ENCODE assay signal across 19 mouse cellular contexts in the genomic region with DNA sequence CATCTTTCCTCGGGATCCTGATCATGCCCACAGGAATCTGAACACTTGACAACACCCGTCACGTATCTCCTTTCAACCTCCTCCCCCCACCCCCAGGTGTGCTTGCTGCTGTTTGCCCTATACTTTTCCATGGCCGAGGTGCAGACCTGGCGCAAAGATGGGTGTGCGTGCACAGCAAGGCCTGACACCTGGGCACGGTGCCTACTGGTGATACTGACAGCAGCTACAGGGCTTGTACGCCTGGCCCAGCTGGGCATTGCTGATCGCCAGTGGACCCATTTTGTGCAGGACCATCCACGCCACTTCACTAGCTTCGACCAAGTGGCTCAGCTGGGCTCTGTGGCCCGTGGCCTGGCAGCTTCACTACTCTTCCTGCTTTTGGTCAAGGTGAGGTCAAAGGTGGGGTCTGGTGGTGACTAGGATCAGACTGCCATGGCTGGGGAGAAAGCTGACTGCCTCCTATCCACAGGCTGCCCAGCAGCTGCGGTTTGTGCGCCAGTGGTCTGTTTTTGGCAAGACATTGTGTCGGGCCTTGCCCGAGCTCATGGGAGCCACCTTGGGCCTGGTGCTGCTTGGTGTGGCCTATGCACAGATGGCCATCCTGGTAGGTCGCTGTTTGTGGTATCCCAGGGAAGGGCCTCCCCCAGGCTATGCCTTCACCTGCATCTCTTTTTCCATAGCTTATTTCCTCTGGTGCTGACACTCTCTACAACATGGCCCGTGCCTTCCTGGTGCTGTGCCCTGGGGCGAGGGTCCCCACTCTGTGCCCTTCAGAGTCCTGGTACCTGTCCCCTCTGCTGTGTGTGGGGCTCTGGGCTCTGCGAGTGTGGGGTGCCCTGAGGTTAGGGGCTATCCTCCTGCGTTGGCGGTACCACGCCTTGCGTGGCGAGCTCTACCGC. TPM values are rescaled to one million over a fixed set of nuclear protein-coding genes. Genes with fewer than 3 reads are reported as not detected.
DNase-seq lines count a peak whose midpoint lies in the region; ATAC-seq and TF ChIP-seq lines count a peak whose summit lies in the region.
"Had no signal": no experiment of that assay in that cellular context is flagged by ENCODE, and none has a peak within 500 bp of the region (broad histone marks: within the 10 kb centered on the region; RNA-seq: fewer than 3 reads in every experiment).

No protein-coding gene starts in this region.

- TF ChIP-seq CTCF in cerebellum, adult 2 months (IDR thresholded peaks at IDR 0.05; ENCODE audit: borderline replicate concordance, insufficient read depth, low read depth, low read length), result no peak

- no peak overlapping the region for H3K27ac ChIP-seq in forebrain, embryonic 15.5 days (replicated peaks)
- no peak overlapping the region for H3K27ac ChIP-seq in forebrain, embryonic 14.5 days (ENCODE audit: low read depth, low read length)
- H3K27ac ChIP-seq in liver, embryonic 11.5 days (ENCODE audit: low read depth, low read length), result no peak overlapping the region
- no peak overlapping the region for H3K27ac ChIP-seq in liver, embryonic 12.5 days
- peak overlapping the region; percentile 67 for H3K27ac ChIP-seq in cerebellum, adult 2 months (ENCODE audit: insufficient read depth, low read length)
- H3K27ac ChIP-seq: hindbrain, embryonic 10.5 days; intestine, embryonic 15.5 days; limb, embryonic 10.5 days; liver, embryonic 13.5 days; stomach, embryonic 15.5 days had no signal

- H3K9ac ChIP-seq in forebrain, embryonic 15.5 days (replicated peaks), result no peak overlapping the region
- H3K9ac ChIP-seq in forebrain, embryonic 14.5 days (ENCODE audit: low read length), result no peak overlapping the region
- H3K9ac ChIP-seq in liver, embryonic 11.5 days (ENCODE audit: low read depth, low read length), result no peak overlapping the region
- H3K9ac ChIP-seq in liver, embryonic 12.5 days, result no peak overlapping the region
- H3K9ac ChIP-seq: forebrain, postnatal 0 days; intestine, embryonic 15.5 days; liver, embryonic 13.5 days; stomach, embryonic 15.5 days had no signal

- H3K27me3 ChIP-seq in forebrain, embryonic 15.5 days, result no peaks in the 10 kb centered on the region
- no peaks in the 10 kb centered on the region for H3K27me3 ChIP-seq in forebrain, embryonic 14.5 days (replicated peaks; ENCODE audit: control insufficient read depth, insufficient read depth, low read length)
- no peaks in the 10 kb centered on the region for H3K27me3 ChIP-seq in liver, embryonic 11.5 days (replicated peaks; ENCODE audit: control insufficient read depth, insufficient read depth, low read length)
- no peaks in the 10 kb centered on the region for H3K27me3 ChIP-seq in liver, embryonic 12.5 days (replicated peaks)
- H3K27me3 ChIP-seq in cerebellum, adult 2 months (ENCODE audit: control insufficient read depth, insufficient read depth, low read length), result no peaks in the 10 kb centered on the region
- H3K27me3 ChIP-seq: intestine, embryonic 15.5 days; liver, embryonic 13.5 days; Patski; stomach, embryonic 15.5 days had no signal

- peaks cover 92% of the 10 kb centered on the region for H3K36me3 ChIP-seq in forebrain, embryonic 15.5 days
- peaks cover 97% of the 10 kb centered on the region for H3K36me3 ChIP-seq in forebrain, embryonic 14.5 days (ENCODE audit: control insufficient read depth, insufficient read depth, low read length)
- peaks cover 40% of the 10 kb centered on the region for H3K36me3 ChIP-seq in liver, embryonic 11.5 days (ENCODE audit: control insufficient read depth, insufficient read depth, low read length)
- peaks cover 91% of the 10 kb centered on the region for H3K36me3 ChIP-seq in liver, embryonic 12.5 days

- no peak overlapping the region for H3K4me3 ChIP-seq in forebrain, embryonic 15.5 days
- no peak overlapping the region for H3K4me3 ChIP-seq in forebrain, embryonic 14.5 days (ENCODE audit: low read depth, low read length)
- no peak overlapping the region for H3K4me3 ChIP-seq in liver, embryonic 11.5 days (ENCODE audit: low read depth, low read length)
- H3K4me3 ChIP-seq in liver, embryonic 12.5 days, result no peak overlapping the region
- H3K4me3 ChIP-seq in cerebellum, adult 2 months (replicated peaks; ENCODE audit: insufficient read depth, low read depth, low read length), result no peak overlapping the region
- H3K4me3 ChIP-seq: hindbrain, embryonic 10.5 days; intestine, embryonic 15.5 days; limb, embryonic 10.5 days; liver, embryonic 13.5 days; stomach, embryonic 15.5 days had no signal

- no peaks in the 10 kb centered on the region for H3K4me1 ChIP-seq in forebrain, embryonic 15.5 days
- H3K4me1 ChIP-seq in forebrain, embryonic 14.5 days (ENCODE audit: control insufficient read depth, insufficient read depth, low read length), result no peaks in the 10 kb centered on the region
- no peaks in the 10 kb centered on the region for H3K4me1 ChIP-seq in liver, embryonic 11.5 days (replicated peaks; ENCODE audit: control insufficient read depth, insufficient read depth, low read length)
- H3K4me1 ChIP-seq in liver, embryonic 12.5 days, result no peaks in the 10 kb centered on the region
- H3K4me1 ChIP-seq in cerebellum, adult 2 months (ENCODE audit: control insufficient read depth, insufficient read depth, low read length), result peaks cover 65% of the 10 kb centered on the region
- H3K4me1 ChIP-seq: hindbrain, embryonic 10.5 days; intestine, embryonic 15.5 days; limb, embryonic 10.5 days; liver, embryonic 13.5 days; stomach, embryonic 15.5 days had no signal

- DNase-seq in forebrain, embryonic 14.5 days (ENCODE audit: low spot score), result no peak
- no peak for DNase-seq in liver, embryonic 11.5 days (ENCODE audit: low spot score)
- DNase-seq in cerebellum, adult 2 months, result peak; percentile 48 to 51
- peak; percentile 52 for DNase-seq in testis, postnatal 10 days (ENCODE audit: low spot score)
- no peak for DNase-seq in thymus, postnatal 36 days
- DNase-seq: B cell, adult 2 months; embryo, embryonic 11 days; forebrain, postnatal 0 days; liver, embryonic 13.5 days; spleen, adult 18-20 months; thymus, postnatal 14 days had no signal

- TF ChIP-seq POLR2A in cerebellum, adult 2 months (IDR thresholded peaks at IDR 0.05; ENCODE audit: borderline replicate concordance, insufficient read depth, low read length), result no peak

- H3K9me3 ChIP-seq in forebrain, embryonic 15.5 days, result no peaks in the 10 kb centered on the region
- H3K9me3 ChIP-seq in forebrain, embryonic 14.5 days (replicated peaks; ENCODE audit: control insufficient read depth, low read length), result no peaks in the 10 kb centered on the region
- no peaks in the 10 kb centered on the region for H3K9me3 ChIP-seq in liver, embryonic 11.5 days (ENCODE audit: control insufficient read depth, low read length)
- H3K9me3 ChIP-seq in liver, embryonic 12.5 days (replicated peaks), result no peaks in the 10 kb centered on the region
- H3K9me3 ChIP-seq: hindbrain, embryonic 10.5 days; intestine, embryonic 15.5 days; limb, embryonic 10.5 days; liver, embryonic 13.5 days; stomach, embryonic 15.5 days had no signal

- H3K4me2 ChIP-seq in forebrain, embryonic 15.5 days (replicated peaks), result no peak overlapping the region
- no peak overlapping the region for H3K4me2 ChIP-seq in forebrain, embryonic 14.5 days (ENCODE audit: low read length)
- H3K4me2 ChIP-seq in liver, embryonic 11.5 days, result no peak overlapping the region
- H3K4me2 ChIP-seq in liver, embryonic 12.5 days, result no peak overlapping the region
- H3K4me2 ChIP-seq: intestine, embryonic 15.5 days; liver, embryonic 13.5 days; stomach, embryonic 15.5 days had no signal

- ATAC-seq in forebrain, embryonic 15.5 days (replicated peaks), result 0 out of 2 replicates have a peak, but pooled peaks have one; percentile 36
- no peak for ATAC-seq in forebrain, embryonic 14.5 days
- ATAC-seq in liver, embryonic 11.5 days (replicated peaks; ENCODE audit: low FRiP score), result 0 out of 2 replicates have a peak, but pooled peaks have one; percentile 4
- ATAC-seq in liver, embryonic 12.5 days, result no peak
- ATAC-seq: midbrain, embryonic 16.5 days; Patski had no signal

- WGBS in forebrain, embryonic 15.5 days, result 93% methylated on average over 26 of the region's 26 CpGs
- WGBS in forebrain, embryonic 14.5 days, result 94% methylated on average over 26 of the region's 26 CpGs
- WGBS in liver, embryonic 11.5 days, result 90% methylated on average over 26 of the region's 26 CpGs
- 86% methylated on average over 26 of the region's 26 CpGs for WGBS in liver, embryonic 12.5 days (ENCODE audit: insufficient replicate concordance)
- WGBS in cerebellum, adult 2 months, result 66% methylated on average over 26 of the region's 26 CpGs

RNA-seq across cellular contexts. Expression of a gene that starts 38.2 kb away (rescaled TPM):
- polyA plus RNA-seq in forebrain, embryonic 15.5 days (2015; fragmentation: Nextera tagmentation; extraction: Ambion mirVana), result 68.7 and 75.6 TPM in 2 replicates
- 59.8 and 66.4 TPM in 2 replicates for polyA plus RNA-seq in forebrain, embryonic 14.5 days (2014; fragmentation: Nextera tagmentation; extraction: Ambion mirVana)
- polyA plus RNA-seq in liver, embryonic 11.5 days (2014; fragmentation: Nextera tagmentation; extraction: Ambion mirVana), result 53.5 and 55.2 TPM in 2 replicates
- polyA plus RNA-seq in liver, embryonic 12.5 days (2016; fragmentation: Nextera tagmentation; extraction: Ambion mirVana), result 30.8 and 35.0 TPM in 2 replicates
- 168 and 194 TPM in 2 replicates for polyA plus RNA-seq in cerebellum, adult 2 months (2012; rRNA removed)

RNA-seq across cellular contexts. Expression of a gene that starts 38.2 kb away (rescaled TPM):
- polyA plus RNA-seq in forebrain, embryonic 15.5 days (2015; fragmentation: Nextera tagmentation; extraction: Ambion mirVana), result 12.5 and 12.7 TPM in 2 replicates
- 10.0 and 12.3 TPM in 2 replicates for polyA plus RNA-seq in forebrain, embryonic 14.5 days (2014; fragmentation: Nextera tagmentation; extraction: Ambion mirVana)
- 21.0 and 23.7 TPM in 2 replicates for polyA plus RNA-seq in liver, embryonic 11.5 days (2014; fragmentation: Nextera tagmentation; extraction: Ambion mirVana)
- polyA plus RNA-seq in liver, embryonic 12.5 days (2016; fragmentation: Nextera tagmentation; extraction: Ambion mirVana), result 11.3 and 12.4 TPM in 2 replicates
- polyA plus RNA-seq in cerebellum, adult 2 months (2012; rRNA removed), result 9.0 TPM in 2 replicates

RNA-seq across cellular contexts. Expression of a gene that starts 44.6 kb away (rescaled TPM):
- polyA plus RNA-seq in forebrain, embryonic 15.5 days (2015; fragmentation: Nextera tagmentation; extraction: Ambion mirVana), result 17.1 and 22.9 TPM in 2 replicates
- 12.9 and 16.7 TPM in 2 replicates for polyA plus RNA-seq in forebrain, embryonic 14.5 days (2014; fragmentation: Nextera tagmentation; extraction: Ambion mirVana)
- polyA plus RNA-seq in liver, embryonic 11.5 days (2014; fragmentation: Nextera tagmentation; extraction: Ambion mirVana), result 8.7 and 12.2 TPM in 2 replicates
- 6.0 and 6.5 TPM in 2 replicates for polyA plus RNA-seq in liver, embryonic 12.5 days (2016; fragmentation: Nextera tagmentation; extraction: Ambion mirVana)
- polyA plus RNA-seq in cerebellum, adult 2 months (2012; rRNA removed), result 122 and 132 TPM in 2 replicates

RNA-seq across cellular contexts. Expression of a gene that starts 55.9 kb away (rescaled TPM):
- 26.7 and 27.6 TPM in 2 replicates for polyA plus RNA-seq in forebrain, embryonic 15.5 days (2015; fragmentation: Nextera tagmentation; extraction: Ambion mirVana)
- 22.4 and 31.3 TPM in 2 replicates for polyA plus RNA-seq in forebrain, embryonic 14.5 days (2014; fragmentation: Nextera tagmentation; extraction: Ambion mirVana)
- 23.6 and 25.1 TPM in 2 replicates for polyA plus RNA-seq in liver, embryonic 11.5 days (2014; fragmentation: Nextera tagmentation; extraction: Ambion mirVana)
- polyA plus RNA-seq in liver, embryonic 12.5 days (2016; fragmentation: Nextera tagmentation; extraction: Ambion mirVana), result 14.6 and 15.2 TPM in 2 replicates
- 140 and 146 TPM in 2 replicates for polyA plus RNA-seq in cerebellum, adult 2 months (2012; rRNA removed)

Comparison
In these comparisons a context has a peak if more than half of its experiments do, and no peak if none do; other contexts are left out.
1. ATAC-seq: peak in forebrain, embryonic 15.5 days (single experiment) and liver, embryonic 11.5 days (single experiment); none in forebrain, embryonic 14.5 days (single experiment) and liver, embryonic 12.5 days (single experiment).
2. DNase-seq: peak in cerebellum, adult 2 months (2 of 2) and testis, postnatal 10 days (single experiment); none in forebrain, embryonic 14.5 days (single experiment), liver, embryonic 11.5 days (single experiment) and thymus, postnatal 36 days (0 of 2).